In the genomic region with DNA sequence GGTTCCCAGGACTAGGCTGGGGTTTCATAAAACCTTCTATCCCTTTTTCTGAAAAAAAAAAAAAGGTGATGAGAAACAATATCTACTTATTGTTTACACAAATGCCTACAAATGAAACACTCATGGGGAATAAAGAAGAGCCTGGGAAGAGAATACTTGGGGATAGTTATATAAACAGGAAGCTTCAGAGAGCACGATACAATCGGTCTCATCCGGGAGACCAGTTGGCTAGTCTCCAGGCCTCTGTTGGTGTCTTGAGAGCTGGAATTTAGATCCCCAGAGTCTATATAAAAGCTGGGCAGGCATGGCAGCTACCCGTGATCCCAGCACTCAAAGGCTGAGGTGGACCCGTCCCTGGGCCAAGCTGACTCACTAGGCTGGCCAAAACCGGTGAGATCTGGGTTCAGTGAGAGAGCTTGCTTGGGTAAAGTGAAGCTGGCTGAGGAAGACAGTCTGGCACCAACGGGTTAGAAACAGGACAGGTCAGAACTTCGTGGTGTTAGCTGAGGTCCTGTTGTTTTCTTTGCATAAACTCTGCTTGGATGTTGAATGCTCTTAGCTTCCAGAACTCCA, we compare ENCODE assay signal across 22 mouse cellular contexts.
DNase-seq lines count a peak whose midpoint lies in the region; ATAC-seq lines count a peak whose summit lies in the region.
"Had no signal": no experiment of that assay in that cellular context is flagged by ENCODE, and none has a peak within 500 bp of the region (broad histone marks: within the 10 kb centered on the region; RNA-seq: fewer than 3 reads in every experiment).

No protein-coding gene starts in this region.

- no peak overlapping the region for H3K27ac ChIP-seq in heart, embryonic 11.5 days (ENCODE audit: low read depth, low read length)
- 0 out of 2 replicates have a peak overlapping the region, but pooled peaks have one; percentile 47 for H3K27ac ChIP-seq in lung, embryonic 15.5 days
- no peak overlapping the region for H3K27ac ChIP-seq in forebrain, embryonic 14.5 days (ENCODE audit: low read depth, low read length)
- no peak overlapping the region for H3K27ac ChIP-seq in midbrain, embryonic 10.5 days (replicated peaks)
- H3K27ac ChIP-seq: embryonic facial prominence, embryonic 13.5 days; layer of hippocampus, adult 2 months; limb, embryonic 13.5 days; liver, embryonic 15.5 days had no signal

- no peaks in the 10 kb centered on the region for H3K9me3 ChIP-seq in heart, embryonic 11.5 days (replicated peaks; ENCODE audit: control insufficient read depth, low read length)
- no peaks in the 10 kb centered on the region for H3K9me3 ChIP-seq in lung, embryonic 15.5 days
- no peaks in the 10 kb centered on the region for H3K9me3 ChIP-seq in forebrain, embryonic 14.5 days (replicated peaks; ENCODE audit: control insufficient read depth, low read length)
- H3K9me3 ChIP-seq in midbrain, embryonic 10.5 days (replicated peaks) = no peaks in the 10 kb centered on the region
- H3K9me3 ChIP-seq: embryonic facial prominence, embryonic 13.5 days; limb, embryonic 13.5 days; liver, embryonic 15.5 days had no signal

- H3K4me1 ChIP-seq in heart, embryonic 11.5 days (ENCODE audit: control insufficient read depth, insufficient read depth, low read length) = no peaks in the 10 kb centered on the region
- no peaks in the 10 kb centered on the region for H3K4me1 ChIP-seq in lung, embryonic 15.5 days
- no peaks in the 10 kb centered on the region for H3K4me1 ChIP-seq in forebrain, embryonic 14.5 days (ENCODE audit: control insufficient read depth, insufficient read depth, low read length)
- no peaks in the 10 kb centered on the region for H3K4me1 ChIP-seq in midbrain, embryonic 10.5 days
- H3K4me1 ChIP-seq: embryonic facial prominence, embryonic 13.5 days; limb, embryonic 13.5 days; liver, embryonic 15.5 days had no signal

- peak; percentile 2 to 3 for DNase-seq in heart, adult 18-20 months
- DNase-seq in kidney, postnatal 14 days = peak; percentile 22
- DNase-seq in kidney, adult 18-20 months = no peak
- DNase-seq in lung, postnatal 25 days (ENCODE audit: low spot score) = peak; percentile 46
- no peak for DNase-seq in forebrain, embryonic 14.5 days (ENCODE audit: low spot score)
- DNase-seq in midbrain, embryonic 10.5 days (ENCODE audit: low spot score) = no peak
- DNase-seq: adrenal gland, postnatal 25 days; cerebellum, adult 9-10 months; gastrocnemius, postnatal 25 days; layer of hippocampus, postnatal 36 days; right cerebral cortex, postnatal 25 days; thymus, postnatal 36 days had no signal

- H3K27me3 ChIP-seq in heart, embryonic 11.5 days (ENCODE audit: control insufficient read depth, insufficient read depth, low read length) = no peaks in the 10 kb centered on the region
- no peaks in the 10 kb centered on the region for H3K27me3 ChIP-seq in lung, embryonic 15.5 days
- H3K27me3 ChIP-seq in forebrain, embryonic 14.5 days (replicated peaks; ENCODE audit: control insufficient read depth, insufficient read depth, low read length) = no peaks in the 10 kb centered on the region
- no peaks in the 10 kb centered on the region for H3K27me3 ChIP-seq in midbrain, embryonic 10.5 days (ENCODE audit: low read depth, poor library complexity, severe bottlenecking)
- H3K27me3 ChIP-seq: embryonic facial prominence, embryonic 13.5 days; limb, embryonic 13.5 days; liver, embryonic 15.5 days; megakaryocyte, embryonic 14.5 days had no signal

- no peak for ATAC-seq in heart, embryonic 11.5 days (replicated peaks; ENCODE audit: insufficient number of reproducible peaks, low FRiP score, low TSS enrichment)
- ATAC-seq in lung, embryonic 15.5 days (ENCODE audit: borderline replicate concordance, extremely low read depth, low FRiP score, low TSS enrichment) = peak; percentile 23; the same call in 1 of the 2 replicates
- ATAC-seq in forebrain, embryonic 14.5 days = no peak
- ATAC-seq: forebrain, embryonic 16.5 days; hindbrain, embryonic 16.5 days; Patski had no signal

- WGBS in heart, embryonic 11.5 days (ENCODE audit: insufficient replicate concordance) = 70% methylated on average over 8 of the region's 8 CpGs
- WGBS in lung, embryonic 15.5 days = 33% methylated on average over 8 of the region's 8 CpGs
- WGBS in forebrain, embryonic 14.5 days = 80% methylated on average over 8 of the region's 8 CpGs
- whole genome bisulfite sequencing in midbrain, embryonic 10.5 days = 86% methylated on average over 8 of the region's 8 CpGs

- H3K36me3 ChIP-seq in heart, embryonic 11.5 days (ENCODE audit: control insufficient read depth, insufficient read depth, low read length) = no peaks in the 10 kb centered on the region
- no peaks in the 10 kb centered on the region for H3K36me3 ChIP-seq in lung, embryonic 15.5 days
- no peaks in the 10 kb centered on the region for H3K36me3 ChIP-seq in forebrain, embryonic 14.5 days (ENCODE audit: control insufficient read depth, insufficient read depth, low read length)
- H3K36me3 ChIP-seq in midbrain, embryonic 10.5 days = no peaks in the 10 kb centered on the region
- H3K36me3 ChIP-seq: embryonic facial prominence, embryonic 13.5 days; limb, embryonic 13.5 days; liver, embryonic 15.5 days had no signal

- no peak overlapping the region for H3K9ac ChIP-seq in heart, embryonic 11.5 days (ENCODE audit: low read depth, low read length)
- no peak overlapping the region for H3K9ac ChIP-seq in lung, embryonic 15.5 days
- no peak overlapping the region for H3K9ac ChIP-seq in forebrain, embryonic 14.5 days (ENCODE audit: low read length)
- H3K9ac ChIP-seq: embryonic facial prominence, embryonic 13.5 days; limb, embryonic 13.5 days; liver, embryonic 15.5 days had no signal

- no peak overlapping the region for H3K4me2 ChIP-seq in heart, embryonic 11.5 days
- H3K4me2 ChIP-seq in lung, embryonic 15.5 days = no peak overlapping the region
- H3K4me2 ChIP-seq in forebrain, embryonic 14.5 days (ENCODE audit: low read length) = no peak overlapping the region
- H3K4me2 ChIP-seq: embryonic facial prominence, embryonic 13.5 days; limb, embryonic 13.5 days; liver, embryonic 15.5 days had no signal

- H3K4me3 ChIP-seq in heart, embryonic 11.5 days (ENCODE audit: low read depth, low read length) = no peak overlapping the region
- no peak overlapping the region for H3K4me3 ChIP-seq in lung, embryonic 15.5 days
- H3K4me3 ChIP-seq in forebrain, embryonic 14.5 days (ENCODE audit: low read depth, low read length) = no peak overlapping the region
- H3K4me3 ChIP-seq in midbrain, embryonic 10.5 days = no peak overlapping the region
- H3K4me3 ChIP-seq: embryonic facial prominence, embryonic 13.5 days; layer of hippocampus, adult 2 months; limb, embryonic 13.5 days; liver, embryonic 15.5 days; megakaryocyte, embryonic 14.5 days had no signal

Comparison
In these comparisons a context has a peak if more than half of its experiments do, and no peak if none do; other contexts are left out.
1. DNase-seq: peak in heart, adult 18-20 months (2 of 2), kidney, postnatal 14 days (single experiment) and lung, postnatal 25 days (single experiment); none in kidney, adult 18-20 months (single experiment), forebrain, embryonic 14.5 days (single experiment) and midbrain, embryonic 10.5 days (single experiment).